Mouse (Mus musculus): ENCODE measurements around the gene Copg1.

Copg1 gene

DNA sequence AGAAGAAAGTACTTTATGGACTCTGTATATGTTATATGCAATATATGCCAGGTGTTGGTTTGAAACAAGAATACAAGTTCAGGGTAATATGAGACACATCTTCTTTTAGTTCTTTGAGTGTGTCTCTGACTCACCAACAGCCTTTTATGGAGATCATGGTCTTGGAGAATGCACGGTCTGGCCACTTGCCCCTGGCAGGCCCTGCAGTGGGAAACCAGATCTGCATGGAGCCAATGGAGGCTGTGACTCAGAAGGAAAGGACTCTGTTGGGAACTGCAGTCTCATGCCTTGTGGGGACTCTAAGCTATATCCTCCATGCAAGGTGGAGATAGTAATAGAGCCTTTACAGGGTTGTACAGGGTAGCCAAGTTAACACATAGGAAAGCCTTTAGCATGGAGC, 12.5 kb upstream of the Copg1 start:
- DNase-seq (ENCODE audit: low read depth in 2 of 2, low spot score in 2 of 2) = no peak

- no peak for DNase-seq (ENCODE audit: low read depth in 2 of 2, low spot score in 2 of 2)
Measured at GRCm38 (mm10) chr6:87875562-87875961, 12.1 kb upstream of the Copg1 start.

DNA sequence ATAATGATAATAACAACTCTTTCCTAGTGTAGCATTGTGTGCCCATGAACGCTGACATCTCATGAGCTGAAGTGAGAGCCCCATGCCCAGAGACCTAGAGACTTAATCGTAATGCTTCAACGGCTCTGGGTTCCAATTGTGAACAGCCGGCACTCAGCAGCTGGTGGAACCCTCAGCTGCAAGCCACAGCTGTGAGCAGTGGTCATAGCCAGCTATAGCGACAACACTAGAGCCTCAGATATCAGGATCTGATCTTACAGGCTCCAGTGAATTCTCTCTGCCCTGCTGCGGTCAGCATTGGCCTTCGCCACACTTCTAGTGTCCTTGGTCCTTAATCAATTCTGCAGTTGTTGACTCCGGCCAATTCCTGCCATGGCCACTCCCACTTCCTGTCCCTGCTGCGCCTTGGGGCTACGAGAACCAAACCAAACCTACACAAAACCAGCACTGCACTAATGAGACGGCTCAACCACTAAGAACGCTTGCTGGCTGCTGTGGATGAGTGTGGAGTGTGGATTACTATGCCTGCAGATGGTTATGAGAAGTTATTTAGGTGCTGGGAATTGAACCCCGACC, 11.5 kb upstream of the Copg1 start:
- DNase-seq (ENCODE audit: low read depth in 2 of 2, low spot score in 2 of 2) = no peak

GRCm38 (mm10) chr6:87879010-87879409, 8.6 kb upstream of the Copg1 start:
- DNase-seq (ENCODE audit: low read depth in 2 of 2, low spot score in 2 of 2) = no peak

- DNase-seq (ENCODE audit: low read depth in 2 of 2, low spot score in 2 of 2) = no peak
Measured at GRCm38 (mm10) chr6:87879628-87880027, 8.0 kb upstream of the Copg1 start.

GRCm38 (mm10) chr6:87882221-87882620, 5.4 kb upstream of the Copg1 start:
- no peak for DNase-seq (ENCODE audit: low read depth in 2 of 2, low spot score in 2 of 2)

DNA sequence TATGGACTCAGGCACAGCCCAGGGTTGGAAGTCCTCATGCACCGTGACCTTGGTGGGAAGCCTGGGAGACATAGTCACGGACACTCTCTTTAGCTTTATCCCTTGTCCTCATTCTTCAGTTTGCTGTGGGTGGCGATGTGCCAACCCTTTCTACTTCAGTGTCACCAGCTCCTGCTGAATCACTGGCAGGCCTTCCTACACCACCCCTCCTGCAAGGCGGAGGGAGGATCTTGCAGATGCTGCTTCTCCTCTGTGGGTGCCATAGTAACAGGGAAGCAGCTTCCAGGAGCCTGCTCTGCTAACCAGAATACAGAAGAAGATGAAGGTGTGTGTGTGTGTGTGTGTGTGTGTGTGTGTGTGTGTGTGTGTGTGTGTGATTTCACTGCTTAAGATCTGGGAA, 4.8 kb upstream of the Copg1 start:
- DNase-seq (ENCODE audit: low read depth in 2 of 2, low spot score in 2 of 2) = no peak

GRCm38 (mm10) chr6:87886721-87887120, 893 bp upstream of the Copg1 start:
- no peak for DNase-seq (ENCODE audit: low read depth in 2 of 2, low spot score in 2 of 2)

DNA sequence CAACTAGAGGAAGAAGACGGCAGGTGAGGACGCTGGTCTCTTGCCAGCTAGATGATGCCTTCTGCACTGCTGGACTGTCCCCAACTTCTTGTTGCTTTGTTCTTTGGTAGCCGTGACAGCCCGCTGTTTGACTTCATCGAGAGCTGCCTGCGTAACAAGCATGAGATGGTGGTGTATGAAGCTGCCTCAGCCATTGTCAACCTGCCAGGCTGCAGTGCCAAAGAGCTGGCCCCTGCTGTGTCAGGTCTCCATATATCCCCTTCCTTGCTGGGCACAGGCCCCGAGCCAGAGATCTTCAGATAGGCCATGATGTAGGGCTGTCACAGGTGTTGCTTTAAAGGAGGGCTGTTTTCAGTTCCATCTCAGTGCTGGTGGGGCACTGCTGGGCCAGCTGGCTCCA, 6.3 kb downstream of the Copg1 start:
- no peak for DNase-seq (ENCODE audit: low read depth in 2 of 2, low spot score in 2 of 2)

DNA sequence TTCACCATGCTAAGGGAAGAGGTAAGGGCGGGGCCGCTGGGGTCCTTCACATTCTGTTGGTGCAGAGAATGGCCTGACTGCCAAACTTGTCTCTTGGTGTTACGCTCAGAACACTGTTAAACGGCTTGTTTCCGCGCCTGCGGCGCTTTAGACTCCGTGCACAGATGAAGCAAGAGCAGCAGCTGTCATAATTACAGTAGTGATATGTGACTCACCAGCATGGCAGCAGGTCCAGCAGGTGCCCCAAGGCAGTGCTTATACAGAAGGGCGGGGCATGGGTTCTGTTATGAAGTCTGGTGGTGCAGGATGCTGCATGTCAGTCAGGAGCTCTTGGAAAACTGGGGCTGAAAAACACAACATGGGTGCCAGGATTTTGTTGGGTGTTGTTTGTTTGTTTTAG, 10.4 kb downstream of the Copg1 start:
- DNase-seq (ENCODE audit: low read depth in 2 of 2, low spot score in 2 of 2) = no peak

DNA sequence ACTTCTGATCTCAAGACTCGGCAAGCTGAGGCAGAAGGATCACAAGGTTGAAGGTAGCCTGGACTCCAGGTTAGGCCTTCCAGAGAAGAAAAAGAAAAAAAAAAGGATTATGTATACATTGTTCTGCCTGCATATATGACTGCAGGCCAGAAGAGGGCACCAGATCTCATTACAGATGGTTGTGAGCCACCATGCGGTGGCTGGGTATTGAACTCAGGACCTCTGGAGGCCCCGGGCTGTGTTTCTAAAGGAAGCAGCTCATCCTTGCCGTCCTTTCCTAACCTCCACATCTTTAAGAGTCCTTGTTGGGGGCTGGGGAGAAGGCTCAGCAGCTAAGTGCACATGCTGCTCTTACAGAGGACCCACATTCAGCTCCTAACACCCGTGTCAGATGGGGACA, 19.0 kb downstream of the Copg1 start:
- DNase-seq (ENCODE audit: low read depth in 2 of 2, low spot score in 2 of 2) = no peak

- DNase-seq (ENCODE audit: low read depth in 2 of 2, low spot score in 2 of 2) = no peak
Measured at GRCm38 (mm10) chr6:87909181-87909580, 21.6 kb downstream of the Copg1 start.

GRCm38 (mm10) chr6:87911559-87911958, 23.9 kb downstream of the Copg1 start:
- no peak for DNase-seq (ENCODE audit: low read depth in 2 of 2, low spot score in 2 of 2)

GRCm38 (mm10) chr6:87913661-87914325, 26.2 kb downstream of the Copg1 start, which contains the start of gene Hmces:
Hmces (plus strand) TSS chr6:87913935.
- DNase-seq (ENCODE audit: low read depth in 2 of 2, low spot score in 2 of 2) = peak; percentile 65 to 75

- DNase-seq (ENCODE audit: low read depth in 2 of 2, low spot score in 2 of 2) = peak in 1 of 2 experiments; percentile 22
Measured at GRCm38 (mm10) chr6:87914326-87915102, 26.9 kb downstream of the Copg1 start.

DNA sequence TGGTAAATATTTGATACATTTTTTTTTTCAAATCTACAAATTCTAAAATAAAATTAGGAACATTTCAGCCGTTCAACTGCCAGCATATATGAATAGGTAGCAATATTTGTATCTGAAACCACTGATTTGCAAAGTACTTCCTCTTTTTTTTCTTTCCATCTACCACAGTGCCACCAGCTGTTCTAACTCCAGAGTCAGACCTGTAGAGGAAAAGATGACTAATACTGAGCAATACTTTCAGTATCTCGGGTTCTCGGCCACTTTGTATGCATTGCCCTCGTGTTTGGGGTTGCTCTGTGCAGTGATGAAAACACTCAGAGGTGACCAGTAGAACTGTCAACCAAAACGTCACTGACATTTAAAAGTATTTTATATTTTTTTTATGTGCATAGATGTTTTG, 28.3 kb downstream of the Copg1 start:
- no peak for DNase-seq (ENCODE audit: low read depth in 2 of 2, low spot score in 2 of 2)

- peak in 1 of 2 experiments; percentile 34 for DNase-seq (ENCODE audit: low read depth in 2 of 2, low spot score in 2 of 2)
Measured at GRCm38 (mm10) chr6:87921201-87921600, 33.6 kb downstream of the Copg1 start.

DNA sequence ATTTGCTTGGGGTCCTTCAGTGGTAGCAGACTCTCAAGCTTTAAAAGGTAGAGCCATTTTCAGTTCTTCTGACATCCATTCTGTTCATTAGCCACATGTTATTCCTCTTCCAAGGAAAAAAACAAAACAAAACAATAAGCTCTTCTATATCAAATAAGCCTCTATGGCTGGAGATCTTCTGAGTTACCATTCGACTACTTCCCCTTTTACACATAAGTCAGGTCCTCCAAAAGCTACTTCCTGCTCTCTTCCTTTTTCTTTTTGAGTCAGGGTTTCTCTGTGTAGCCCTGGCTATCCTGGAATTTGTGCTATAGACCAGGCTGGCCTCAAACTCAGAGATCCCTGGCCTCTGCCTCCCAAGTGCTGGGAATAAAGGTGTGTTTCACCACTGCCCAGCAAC, 36.0 kb downstream of the Copg1 start:
- DNase-seq (ENCODE audit: low read depth in 2 of 2, low spot score in 2 of 2) = no peak

DNA sequence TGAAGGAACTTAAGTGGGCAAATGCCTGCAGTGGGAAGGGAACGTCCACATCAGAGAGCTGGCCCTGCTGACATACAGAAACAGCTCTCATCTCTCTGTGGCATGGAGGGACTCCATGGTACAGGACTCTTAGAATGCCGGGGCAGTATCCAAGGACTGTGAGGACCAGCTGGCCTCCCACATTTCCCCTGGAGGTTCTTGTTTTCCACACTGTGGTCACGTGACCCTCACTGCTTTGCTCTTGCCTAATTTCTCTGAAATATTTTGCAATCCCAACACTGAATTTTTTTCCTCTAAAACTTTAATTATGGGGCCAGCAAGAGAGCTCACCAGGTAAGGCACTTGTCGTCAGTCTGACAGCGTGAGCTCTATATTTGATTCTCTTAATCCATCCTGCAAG, 47.4 kb downstream of the Copg1 start:
- DNase-seq (ENCODE audit: low read depth in 2 of 2, low spot score in 2 of 2) = no peak

- no peak for DNase-seq (ENCODE audit: low read depth in 2 of 2, low spot score in 2 of 2)
Measured at GRCm38 (mm10) chr6:87937178-87937788, 49.7 kb downstream of the Copg1 start.

DNA sequence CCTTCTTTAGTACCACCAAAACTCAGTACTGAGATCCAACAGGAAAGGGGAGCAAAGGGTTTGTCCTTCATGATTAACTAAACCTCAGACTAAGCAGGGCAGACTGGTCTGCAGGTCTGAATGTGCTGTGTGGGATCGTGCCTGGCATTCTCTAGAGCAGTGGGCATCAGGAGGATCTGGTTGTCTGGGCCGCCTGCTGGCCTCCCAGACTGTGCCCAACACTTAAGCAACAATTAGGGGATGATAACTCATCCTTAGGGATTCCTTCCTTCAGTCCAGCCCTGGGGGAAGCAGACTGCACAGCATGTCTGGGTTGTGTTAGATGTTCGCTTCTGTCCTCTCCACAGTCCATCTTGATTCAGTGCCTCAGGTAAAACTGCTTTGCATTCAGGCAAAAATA, 51.3 kb downstream of the Copg1 start:
- DNase-seq (ENCODE audit: low read depth in 2 of 2, low spot score in 2 of 2) = no peak

DNA sequence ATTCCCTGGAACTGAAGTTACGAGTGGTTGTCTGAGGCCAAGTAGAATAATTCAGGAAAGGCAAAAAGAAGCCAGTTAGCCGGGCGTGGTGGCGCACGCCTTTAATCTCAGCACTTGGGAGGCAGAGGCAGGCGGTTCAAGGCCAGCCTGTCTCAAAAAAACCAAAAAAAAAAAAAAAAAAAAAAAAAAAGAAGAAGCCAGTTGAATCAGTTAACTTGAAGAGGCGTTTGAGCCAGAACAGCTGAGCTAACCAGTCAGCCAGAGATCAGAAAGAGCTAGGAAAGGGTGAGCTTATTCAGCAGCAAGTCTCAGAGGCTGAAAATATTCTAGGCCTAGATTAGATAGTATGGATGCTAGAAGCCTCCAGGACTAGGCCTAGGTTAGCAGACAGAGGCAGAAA, 54.6 kb downstream of the Copg1 start:
- DNase-seq (ENCODE audit: low read depth in 2 of 2, low spot score in 2 of 2) = no peak

Data from CD8-positive naive resting alpha-beta T cell, adult 2 months (primary cell).